Mouse (Mus musculus) gastrocnemius, postnatal 36 days (tissue): ENCODE results near the gene Amh. TPM values are rescaled to one million over a fixed set of nuclear protein-coding genes. Genes with fewer than 3 reads are reported as not detected.
"Not testable (repeated sequence)": the region's sequence is repeated elsewhere in the genome, so short reads cannot be mapped to it uniquely, and the experiment has no call there.

ENCODE experiments used
- DNase-seq, 2 experiments: peaks; one replicate each; pipeline ENCODE4 v3.0.0; 2022
- intact Hi-C: fragments of 180-260 bp; cut with DNase I; formaldehyde crosslinking; loops from one replicate; pipeline ENCODE4 v1.15.1; 2025
- total RNA-seq, 2 experiments: library from RNA; stranded (reverse); gene quantifications; 2 replicates each; pipeline ENCODE4 v1.2.3; 2021

Amh gene
- total RNA-seq, 2 experiments from 2014 or later = 0.25 to 0.41 TPM

GRCm38 (mm10) chr10:80805322-80805721 lies 279 bp downstream of the Amh start:
- intact Hi-C loops = no loop called here
- no peak for DNase-seq

DNA sequence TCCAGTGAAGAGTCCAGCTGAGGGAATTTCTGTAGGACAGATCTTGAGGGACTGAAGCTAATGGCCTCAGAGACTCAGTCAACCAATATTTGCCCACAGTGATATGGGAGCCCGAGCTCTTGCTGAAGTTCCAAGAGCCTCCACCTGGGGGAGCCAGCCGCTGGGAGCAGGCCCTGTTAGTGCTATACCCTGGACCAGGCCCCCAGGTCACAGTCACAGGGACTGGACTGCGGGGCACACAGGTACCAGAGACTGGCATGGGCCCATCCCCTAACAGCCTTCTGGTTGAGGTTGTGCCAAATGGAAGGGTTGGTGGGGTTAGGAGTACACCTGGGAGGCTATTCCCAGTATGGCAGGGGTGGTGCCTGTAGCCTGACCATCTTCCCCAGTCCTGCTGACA lies 882 bp downstream of the Amh start:
- intact Hi-C loops = no loop called here
- DNase-seq = peak; percentile 71 to 73

GRCm38 (mm10) chr10:80806341-80807056 lies 1.5 kb downstream of the Amh start:
- no peak for DNase-seq
- intact Hi-C loops = no loop called here

- intact Hi-C loops = no loop called here
- DNase-seq = peak; percentile 65 to 70
Observed at GRCm38 (mm10) chr10:80807057-80807627, 2.1 kb downstream of the Amh start.

DNA sequence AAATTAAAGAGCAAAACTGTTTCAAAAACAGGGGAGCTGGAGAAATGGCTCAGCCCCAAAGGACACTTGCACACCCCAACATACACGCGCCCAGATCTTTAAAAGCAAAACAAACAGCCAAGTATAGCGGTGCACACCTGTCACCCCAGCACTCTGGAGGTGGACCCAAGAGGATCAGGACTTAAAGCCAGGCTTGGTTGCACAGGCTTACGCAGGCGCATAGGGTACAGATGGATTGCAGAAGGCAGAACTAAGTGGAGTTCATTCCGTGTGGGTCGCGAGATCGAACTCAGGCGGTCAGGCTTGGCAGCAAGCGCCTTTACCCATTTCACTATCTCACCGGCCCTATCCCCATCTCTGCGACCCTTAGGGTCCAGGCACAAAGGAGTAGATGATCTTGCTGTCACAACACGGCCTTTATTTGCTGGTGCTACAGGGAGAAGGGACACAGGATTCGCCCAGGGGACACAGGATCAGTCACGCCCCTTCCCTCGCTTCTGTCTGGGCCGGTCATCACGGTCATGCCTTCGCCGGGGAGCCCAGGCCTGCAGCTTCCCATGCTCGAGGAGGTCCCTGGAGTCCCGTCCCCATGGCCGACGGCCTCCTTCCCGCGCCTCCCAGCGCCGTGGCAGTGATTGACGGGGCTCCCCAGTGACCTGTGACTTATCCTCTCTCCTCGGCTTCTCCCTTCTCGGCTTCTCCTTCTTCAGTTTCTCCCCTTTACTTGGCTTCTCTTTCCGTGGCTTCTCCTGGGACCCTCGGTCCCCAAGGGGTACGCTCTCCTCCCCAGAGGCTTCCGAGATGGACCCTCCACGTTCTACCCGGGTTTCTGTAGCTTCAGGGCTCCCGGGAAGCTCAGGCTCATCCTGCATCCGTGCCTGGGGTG lies 3.3 kb downstream of the Amh start:
- no peak for DNase-seq
- intact Hi-C loops = no loop called here

GRCm38 (mm10) chr10:80808985-80809632 lies 4.1 kb downstream of the Amh start:
- intact Hi-C loops = no loop called here
- DNase-seq = no peak

DNA sequence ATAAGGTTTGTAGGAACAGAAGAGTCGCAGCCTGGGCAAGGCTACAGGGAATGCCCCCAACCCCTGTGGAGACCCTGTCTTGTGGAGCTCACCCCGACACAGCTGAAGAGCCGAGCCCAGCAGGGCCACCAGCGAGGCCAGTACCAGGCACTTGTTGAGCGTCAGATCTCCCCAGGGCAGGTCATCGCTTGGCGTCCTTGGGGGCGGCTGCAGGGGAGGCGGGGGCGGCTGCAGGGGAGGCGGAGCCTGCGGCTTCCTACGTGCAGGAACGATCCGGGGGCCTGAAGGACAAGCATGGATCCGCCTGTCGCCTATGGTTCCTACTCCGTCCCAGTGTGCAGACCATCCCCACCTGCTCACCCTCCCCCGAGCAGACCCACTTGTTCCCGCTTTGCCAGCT lies 5.0 kb downstream of the Amh start:
- intact Hi-C loops = loop anchor here (5.0 kb wide), 1 partner anchor 177 kb away; no protein-coding TSS in a partner anchor
- DNase-seq = no peak

DNA sequence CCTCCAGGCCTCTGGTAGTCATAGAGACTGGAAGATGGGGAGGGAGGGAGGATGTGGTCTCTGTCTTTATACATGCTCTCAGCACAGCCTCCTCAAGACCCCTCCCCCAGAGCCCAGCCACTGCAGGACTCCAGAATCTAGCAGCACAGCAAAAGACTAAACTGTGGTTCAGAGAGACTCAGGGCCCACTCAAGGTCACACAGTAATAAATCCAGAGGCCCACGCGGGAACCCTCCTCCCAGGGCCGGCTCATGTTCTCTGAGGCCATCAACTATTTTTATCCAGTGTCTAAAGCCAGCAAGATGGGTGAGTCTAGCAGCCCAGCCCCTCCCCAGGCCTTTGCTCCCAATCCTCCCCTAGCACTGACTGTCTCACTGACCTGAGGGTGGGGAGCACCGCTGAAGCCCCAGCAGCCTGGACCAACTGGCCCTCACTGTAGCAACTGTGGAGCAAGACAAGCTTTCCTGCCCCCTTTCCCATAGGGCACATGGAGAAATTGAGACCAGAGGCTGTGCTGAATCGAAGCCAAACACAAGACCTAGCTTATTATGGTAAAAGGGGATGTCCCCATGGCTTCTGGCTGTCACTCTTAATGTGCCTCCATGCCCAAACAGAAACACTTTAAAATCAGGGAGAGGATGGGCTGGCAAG lies 7.5 kb downstream of the Amh start:
- DNase-seq = no peak
- intact Hi-C loops = loop anchor here (5.0 kb wide), 1 partner anchor 175 kb away; no protein-coding TSS in a partner anchor

- intact Hi-C loops = loop anchor here (5.0 kb wide), 1 partner anchor 174 kb away; no protein-coding TSS in a partner anchor
- DNase-seq = peak in 1 of 2 experiments; percentile 62
Observed at GRCm38 (mm10) chr10:80813366-80813765, 8.3 kb downstream of the Amh start, which contains the start of gene Jsrp1. Gene Jsrp1 (minus strand): TSS chr10:80813498.

- DNase-seq = no peak
- intact Hi-C loops = loop anchor here (5.0 kb wide), 3 partner anchors 67 to 183 kb away; no protein-coding TSS in a partner anchor
Observed at GRCm38 (mm10) chr10:80814800-80815199, 9.8 kb downstream of the Amh start.

- DNase-seq = not testable (repeated sequence)
- intact Hi-C loops = loop anchor here (5.0 kb wide), 2 partner anchors 69 to 181 kb away; no protein-coding TSS in a partner anchor
Observed at GRCm38 (mm10) chr10:80816303-80816702, 11.3 kb downstream of the Amh start.

GRCm38 (mm10) chr10:80817164-80817563 lies 12.1 kb downstream of the Amh start:
- no peak for DNase-seq
- intact Hi-C loops = loop anchor here (5.0 kb wide), 2 partner anchors 70 to 180 kb away; no protein-coding TSS in a partner anchor

DNA sequence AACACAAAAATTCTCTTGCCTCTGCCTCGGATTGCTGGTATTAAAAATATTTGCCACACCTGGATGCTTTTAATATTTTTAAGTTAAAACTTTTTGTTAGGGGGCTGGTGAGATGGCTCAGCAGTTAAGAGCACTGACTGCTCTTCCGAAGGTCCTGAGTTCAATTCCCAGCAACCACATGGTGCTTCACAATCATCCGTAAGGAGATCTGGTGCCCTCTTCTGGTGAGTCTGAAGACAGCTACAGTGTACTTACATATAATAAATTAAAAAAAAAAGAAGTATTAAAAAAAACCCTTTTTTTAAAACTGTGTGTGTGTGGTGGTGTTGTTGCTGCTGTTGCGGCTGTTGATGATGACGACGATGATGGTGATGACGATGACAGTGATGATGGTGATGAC lies 12.9 kb downstream of the Amh start:
- DNase-seq = not testable (repeated sequence)
- intact Hi-C loops = loop anchor here (5.0 kb wide), 2 partner anchors 71 to 179 kb away; no protein-coding TSS in a partner anchor

DNA sequence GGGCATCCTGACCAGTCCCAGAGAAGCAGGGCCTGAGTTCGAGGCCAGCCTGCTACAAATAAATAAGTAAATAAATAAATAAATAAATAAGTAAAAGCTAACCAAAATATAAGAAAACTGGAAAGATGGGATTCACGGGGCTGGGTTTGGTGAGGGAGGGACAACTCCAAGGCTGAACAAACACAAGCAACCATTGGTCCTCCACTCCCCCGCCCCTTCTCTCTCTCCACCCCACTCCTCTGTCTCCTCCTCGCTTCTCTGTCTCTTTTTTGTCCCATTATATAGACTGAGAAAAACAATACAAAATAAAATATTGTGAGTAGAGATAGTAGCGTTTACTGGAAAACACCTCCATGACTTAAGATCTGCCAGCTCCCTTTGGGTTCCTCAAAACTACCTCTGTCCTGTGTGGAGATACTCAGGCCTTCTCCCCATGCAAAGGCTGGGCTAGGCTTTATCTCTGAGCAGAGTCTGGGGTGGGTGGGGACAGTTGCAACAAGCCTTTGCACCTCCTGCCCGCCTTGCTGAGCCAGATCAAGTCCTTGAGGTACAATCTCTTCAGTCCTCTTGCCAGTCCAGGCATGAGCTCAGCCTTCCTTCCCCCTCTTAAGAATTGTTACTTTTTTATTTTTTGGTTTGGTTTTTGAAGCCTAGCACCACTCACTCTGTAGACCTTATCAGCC lies 13.7 kb downstream of the Amh start:
- intact Hi-C loops = loop anchor here (5.0 kb wide), 2 partner anchors 71 to 179 kb away; no protein-coding TSS in a partner anchor
- no peak for DNase-seq

- DNase-seq = no peak
- intact Hi-C loops = loop anchor here (5.0 kb wide), 2 partner anchors 72 to 178 kb away; no protein-coding TSS in a partner anchor
Observed at GRCm38 (mm10) chr10:80819406-80819805, 14.4 kb downstream of the Amh start.

DNA sequence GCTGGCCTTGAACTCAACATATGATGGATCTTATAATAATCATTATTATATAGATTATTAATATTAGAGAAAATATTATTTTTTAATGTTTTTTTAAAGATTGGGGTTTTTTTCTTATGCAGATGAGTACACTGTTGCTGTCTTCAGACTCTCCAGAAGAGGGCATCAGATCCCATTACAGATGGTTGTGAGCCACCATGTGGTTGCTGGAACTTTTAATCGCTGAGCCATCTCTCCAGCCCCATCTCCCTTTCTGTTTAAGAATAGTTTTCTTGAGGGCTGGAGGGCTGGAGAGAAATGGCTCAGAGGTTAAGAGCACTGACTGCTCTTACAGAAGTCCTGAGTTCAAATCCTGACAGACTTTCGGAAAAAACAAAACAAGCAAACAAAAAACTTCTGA lies 16.9 kb downstream of the Amh start:
- intact Hi-C loops = loop anchor here (2.0 kb wide), 1 partner anchor 55 kb away; no protein-coding TSS in a partner anchor
- DNase-seq = no peak

- intact Hi-C loops = loop anchor here (2.0 kb wide), 1 partner anchor 54 kb away; no protein-coding TSS in a partner anchor
- DNase-seq = no peak
Observed at GRCm38 (mm10) chr10:80822528-80822927, 17.5 kb downstream of the Amh start.

- intact Hi-C loops = loop anchor here (2.0 kb wide), 1 partner anchor 53 kb away; no protein-coding TSS in a partner anchor
Observed at GRCm38 (mm10) chr10:80823316-80823715, 18.3 kb downstream of the Amh start.

More at GRCm38 (mm10) chr10:80823316-80823715, 18.3 kb downstream of the Amh start:
- no peak for DNase-seq
